Comparison of ENCODE assay signal across 13 mouse cellular contexts in the genomic region with DNA sequence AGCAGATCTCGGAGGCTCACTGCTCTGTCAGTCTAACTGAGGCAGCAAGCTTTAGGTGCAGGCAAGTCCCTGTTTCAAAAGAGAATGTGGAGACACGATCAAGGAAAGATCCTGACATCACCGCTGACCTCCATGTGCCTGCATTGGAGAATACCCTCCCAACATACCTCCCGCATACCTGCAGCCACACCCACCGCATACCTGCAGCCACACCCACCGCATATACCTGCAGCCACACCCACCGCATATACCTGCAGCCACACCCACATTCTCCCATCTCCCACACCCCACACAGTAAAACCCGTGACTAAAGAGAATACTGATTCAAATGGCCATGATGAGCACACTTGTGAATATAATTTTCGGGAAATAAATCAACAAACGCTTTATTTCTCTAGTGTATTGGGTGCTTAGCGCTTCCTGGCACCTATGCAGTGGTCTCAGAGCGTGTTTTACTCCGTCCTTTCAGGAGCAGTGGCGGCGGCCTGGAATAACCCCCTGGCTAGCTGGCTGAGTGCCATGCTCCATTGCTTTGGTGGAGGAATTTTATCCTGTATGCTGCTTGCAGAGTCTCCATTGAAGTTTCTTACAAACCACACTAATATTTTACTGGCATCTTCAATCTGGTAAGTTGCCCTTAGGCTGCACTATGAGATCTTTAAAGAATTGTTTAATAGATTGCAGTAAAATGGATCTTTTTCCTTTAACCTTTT. TPM values are rescaled to one million over a fixed set of nuclear protein-coding genes. Genes with fewer than 3 reads are reported as not detected.
A peak's percentile ranks its signal among the peaks of the same experiment; 100 is the strongest.
DNase-seq lines count a peak whose midpoint lies in the region; ATAC-seq and TF ChIP-seq lines count a peak whose summit lies in the region.
"Had no signal": no experiment of that assay in that cellular context is flagged by ENCODE, and none has a peak within 500 bp of the region (broad histone marks: within the 10 kb centered on the region; RNA-seq: fewer than 3 reads in every experiment).

No protein-coding gene starts in this region.

- no peak for TF ChIP-seq CTCF in ES-Bruce4 (IDR thresholded peaks at IDR 0.05; ENCODE audit: low read depth, low read length)
- TF ChIP-seq CTCF in brain, embryonic 14.5 days (IDR thresholded peaks at IDR 0.05; ENCODE audit: borderline replicate concordance, extremely low read depth, insufficient read depth, insufficient read length) = no peak

- no peak overlapping the region for H3K27ac ChIP-seq in lung, embryonic 15.5 days
- peak overlapping the region; percentile 55; the same call in 1 of the 2 replicates for H3K27ac ChIP-seq in ES-Bruce4 (ENCODE audit: insufficient read depth, low read length)
- H3K27ac ChIP-seq: forebrain, embryonic 10.5 days; hindbrain, postnatal 0 days had no signal

- TF ChIP-seq POLR2A in ES-Bruce4 (IDR thresholded peaks at IDR 0.05; ENCODE audit: insufficient read depth, low read length) = no peak
- no peak for TF ChIP-seq POLR2A in brain, embryonic 14.5 days (IDR thresholded peaks at IDR 0.05; ENCODE audit: borderline replicate concordance, extremely low read depth, insufficient read depth, insufficient read length, poor library complexity, severe bottlenecking)

- peak; percentile 37 to 67 for DNase-seq in heart, adult 18-20 months
- DNase-seq in heart, postnatal 25 days (ENCODE audit: low spot score) = no peak
- DNase-seq in lung, postnatal 25 days (ENCODE audit: low spot score) = no peak
- DNase-seq in brain, embryonic 14.5 days (ENCODE audit: low read depth) = peak; percentile 47
- no peak for DNase-seq in spleen, adult 12 weeks (ENCODE audit: low spot score)
- DNase-seq: cerebellum, adult 8-10 months; liver, postnatal 0 days had no signal

- H3K9me3 ChIP-seq in lung, embryonic 15.5 days = no peaks in the 10 kb centered on the region
- H3K9me3 ChIP-seq in ES-Bruce4 (replicated peaks; ENCODE audit: control insufficient read depth, insufficient read depth, low read length, poor library complexity, severe bottlenecking) = no peaks in the 10 kb centered on the region
- H3K9me3 ChIP-seq: forebrain, embryonic 10.5 days had no signal

- intact Hi-C loops in heart, postnatal 25 days (cut with DNase I) = loop anchor here (10.0 kb wide), 1 partner anchor 236 kb away; no protein-coding TSS in a partner anchor

- peak; percentile 96 for TF ChIP-seq EP300 in ES-Bruce4 (IDR thresholded peaks at IDR 0.05; ENCODE audit: insufficient read depth, low read depth, low read length)

- no peak overlapping the region for H3K4me3 ChIP-seq in lung, embryonic 15.5 days
- H3K4me3 ChIP-seq in ES-Bruce4 (ENCODE audit: low read depth, low read length) = no peak overlapping the region
- H3K4me3 ChIP-seq: forebrain, embryonic 10.5 days had no signal

- no peak overlapping the region for H3K4me2 ChIP-seq in lung, embryonic 15.5 days

- peak; percentile 23; the same call in 1 of the 2 replicates for ATAC-seq in lung, embryonic 15.5 days (ENCODE audit: borderline replicate concordance, extremely low read depth, low FRiP score, low TSS enrichment)
- ATAC-seq in granulocyte monocyte progenitor cell, adult 5-6 weeks (replicated peaks; ENCODE audit: poor library complexity, severe bottlenecking) = no peak
- ATAC-seq: CD4-positive, CD25-positive, alpha-beta regulatory T cell, adult 4 months; hindbrain, postnatal 0 days; liver, postnatal 0 days had no signal

- H3K36me3 ChIP-seq in lung, embryonic 15.5 days = no peaks in the 10 kb centered on the region
- no peaks in the 10 kb centered on the region for H3K36me3 ChIP-seq in ES-Bruce4 (ENCODE audit: control insufficient read depth, insufficient read depth, low read length, poor library complexity, severe bottlenecking)

- no peak overlapping the region for H3K9ac ChIP-seq in lung, embryonic 15.5 days
- no peak overlapping the region for H3K9ac ChIP-seq in ES-Bruce4 (ENCODE audit: low read depth, poor library complexity, severe bottlenecking)
- H3K9ac ChIP-seq: liver, postnatal 0 days had no signal

- H3K4me1 ChIP-seq in lung, embryonic 15.5 days = peaks cover 5% of the 10 kb centered on the region; the same call in 1 of the 2 replicates
- H3K4me1 ChIP-seq in ES-Bruce4 (ENCODE audit: control insufficient read depth, insufficient read depth, low read length) = peaks cover 3% of the 10 kb centered on the region

- no peaks in the 10 kb centered on the region for H3K27me3 ChIP-seq in lung, embryonic 15.5 days
- H3K27me3 ChIP-seq in ES-Bruce4 (ENCODE audit: control insufficient read depth, insufficient read depth, low read length, poor library complexity, severe bottlenecking) = no peaks in the 10 kb centered on the region

- WGBS in lung, embryonic 15.5 days = 74% methylated on average over 15 of the region's 15 CpGs

RNA-seq across cellular contexts. Expression of a gene that starts 14.5 kb away (rescaled TPM):
- total RNA-seq in heart, adult 18-20 months (2021) = 10 to 100 TPM; 21.8 to 23.4 TPM
- 10 to 100 TPM; 18.2 to 19.3 TPM for total RNA-seq in heart, postnatal 25 days (2021)
- 12.2 and 12.3 TPM in 2 replicates for polyA plus RNA-seq in lung, embryonic 15.5 days (2015; fragmentation: Nextera tagmentation; extraction: Ambion mirVana)
- 24.7 and 29.4 TPM in 2 replicates for polyA plus RNA-seq in ES-Bruce4 (2011; ENCODE audit: insufficient read depth, insufficient read length, low read depth, missing spikeins)
- 3.6 and 7.0 TPM in 2 replicates for polyA plus RNA-seq in brain, embryonic 14.5 days (2012; rRNA removed)
- total RNA-seq in granulocyte monocyte progenitor cell, adult 5-6 weeks (2014; fragmentation: Nextera tagmentation) = 20.9 and 32.1 TPM in 2 replicates
- 16.9 and 19.7 TPM in 2 replicates for total RNA-seq in granulocyte monocyte progenitor cell, adult 5-6 weeks (2017)

Comparison
In these comparisons a context has a peak if more than half of its experiments do, and no peak if none do; other contexts are left out.
1. DNase-seq: peak in heart, adult 18-20 months (2 of 2) and brain, embryonic 14.5 days (single experiment); none in heart, postnatal 25 days (single experiment), lung, postnatal 25 days (single experiment) and spleen, adult 12 weeks (single experiment).